Mouse (Mus musculus): ENCODE results near the gene Nos1ap. TPM values are rescaled to one million over a fixed set of nuclear protein-coding genes. Genes with fewer than 3 reads are reported as not detected.

The Nos1ap gene
- polyA plus RNA-seq, 1 experiment = 79.8 TPM

DNA sequence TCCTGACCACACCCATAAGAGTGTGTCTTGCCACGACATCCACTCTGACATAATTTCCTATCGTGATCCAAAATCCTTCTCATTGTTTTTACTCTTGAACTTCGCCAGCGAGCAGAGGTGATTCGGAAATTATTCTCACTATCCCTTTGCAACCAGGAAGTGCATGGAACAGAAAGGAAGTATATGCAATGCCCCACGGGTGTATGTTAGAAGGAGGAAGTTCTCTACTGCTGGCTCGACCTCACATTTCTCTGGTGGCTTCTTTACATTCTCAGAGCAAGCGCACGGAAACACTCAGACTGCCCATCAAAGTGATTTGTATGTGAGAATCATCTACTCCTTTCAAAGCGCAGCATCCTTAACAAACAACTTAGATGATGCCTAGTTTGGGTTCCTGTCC, 284.7 kb downstream of the Nos1ap start:
- 81% methylated on average over 10 of the region's 10 CpGs for WGBS
- H3K27me3 ChIP-seq (ENCODE audit: control insufficient read depth, insufficient read depth, low read length) = no peaks in the 10 kb centered on the region
- no peaks in the 10 kb centered on the region; the same call in 1 of the 2 replicates for H3K36me3 ChIP-seq (ENCODE audit: control insufficient read depth, insufficient read depth, low read length)
- H3K4me3 ChIP-seq (ENCODE audit: low read depth, low read length) = no peak overlapping the region
- no peak overlapping the region for H3K27ac ChIP-seq (ENCODE audit: insufficient read depth, low read depth, low read length)
- no peak for TF ChIP-seq POLR2A (IDR thresholded peaks at IDR 0.05; ENCODE audit: low read depth, low read length)
- TF ChIP-seq CTCF (IDR thresholded peaks at IDR 0.05; ENCODE audit: extremely low read depth, insufficient read length, insufficient replicate concordance, low read depth, low read length) = no peak
- no peaks in the 10 kb centered on the region for H3K4me1 ChIP-seq (ENCODE audit: control insufficient read depth, insufficient read depth, insufficient read length, low read length)

DNA sequence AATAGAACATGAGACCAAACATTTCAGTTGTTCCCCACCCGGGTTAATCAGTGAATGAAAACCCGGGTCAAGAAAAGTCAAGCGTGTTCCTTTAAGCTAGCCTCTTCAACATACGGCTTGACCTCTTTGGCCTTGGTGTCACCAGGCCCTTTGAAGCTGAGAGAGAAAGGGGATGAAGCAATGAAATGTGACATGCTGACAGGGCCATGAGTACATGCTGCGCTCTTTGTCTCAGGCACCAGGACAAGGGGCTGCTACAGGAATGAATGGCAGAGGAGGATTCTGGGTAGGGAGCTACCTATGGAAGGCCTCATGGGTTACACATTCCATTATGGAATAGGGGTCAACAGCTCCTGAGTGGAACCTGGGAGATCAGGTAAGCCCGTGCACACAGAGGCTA, 286.6 kb downstream of the Nos1ap start:
- H3K27me3 ChIP-seq (ENCODE audit: control insufficient read depth, insufficient read depth, low read length) = no peaks in the 10 kb centered on the region
- TF ChIP-seq CTCF (IDR thresholded peaks at IDR 0.05; ENCODE audit: extremely low read depth, insufficient read length, insufficient replicate concordance, low read depth, low read length) = no peak
- no peak for TF ChIP-seq POLR2A (IDR thresholded peaks at IDR 0.05; ENCODE audit: low read depth, low read length)
- no peaks in the 10 kb centered on the region for H3K4me1 ChIP-seq (ENCODE audit: control insufficient read depth, insufficient read depth, insufficient read length, low read length)
- WGBS = 92% methylated on average over 6 of the region's 6 CpGs
- H3K4me3 ChIP-seq (ENCODE audit: low read depth, low read length) = no peak overlapping the region
- H3K27ac ChIP-seq (ENCODE audit: insufficient read depth, low read depth, low read length) = no peak overlapping the region
- no peaks in the 10 kb centered on the region; the same call in 1 of the 2 replicates for H3K36me3 ChIP-seq (ENCODE audit: control insufficient read depth, insufficient read depth, low read length)

DNA sequence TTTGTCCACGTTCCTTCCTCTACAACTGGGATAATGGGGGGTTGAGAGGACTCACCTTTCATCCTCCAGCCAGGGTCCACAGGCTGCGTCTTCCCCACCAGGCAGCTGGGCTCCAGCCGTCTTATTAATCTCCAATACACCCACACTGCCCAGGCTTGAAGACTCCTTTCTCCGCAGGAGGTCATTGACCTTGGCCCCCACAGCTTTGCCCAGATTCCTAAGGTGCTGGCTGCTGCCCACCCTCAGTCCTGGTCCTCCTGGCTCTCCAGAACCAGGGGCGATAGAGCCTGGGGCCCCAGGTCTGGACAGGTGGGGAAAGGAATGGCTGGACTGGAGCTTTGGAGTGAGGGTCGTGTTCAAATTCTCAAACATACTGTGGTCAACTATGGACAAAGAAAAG, 287.2 kb downstream of the Nos1ap start:
- TF ChIP-seq POLR2A (IDR thresholded peaks at IDR 0.05; ENCODE audit: low read depth, low read length) (no peak), CTCF (IDR thresholded peaks at IDR 0.05; ENCODE audit: extremely low read depth, insufficient read length, insufficient replicate concordance, low read depth, low read length) (no peak)
- 91% methylated on average over 6 of the region's 6 CpGs for WGBS
- H3K36me3 ChIP-seq (ENCODE audit: control insufficient read depth, insufficient read depth, low read length) = no peaks in the 10 kb centered on the region; the same call in 1 of the 2 replicates
- H3K27me3 ChIP-seq (ENCODE audit: control insufficient read depth, insufficient read depth, low read length) = no peaks in the 10 kb centered on the region
- no peaks in the 10 kb centered on the region for H3K4me1 ChIP-seq (ENCODE audit: control insufficient read depth, insufficient read depth, insufficient read length, low read length)
- H3K4me3 ChIP-seq (ENCODE audit: low read depth, low read length) = no peak overlapping the region
- no peak overlapping the region for H3K27ac ChIP-seq (ENCODE audit: insufficient read depth, low read depth, low read length)

DNA sequence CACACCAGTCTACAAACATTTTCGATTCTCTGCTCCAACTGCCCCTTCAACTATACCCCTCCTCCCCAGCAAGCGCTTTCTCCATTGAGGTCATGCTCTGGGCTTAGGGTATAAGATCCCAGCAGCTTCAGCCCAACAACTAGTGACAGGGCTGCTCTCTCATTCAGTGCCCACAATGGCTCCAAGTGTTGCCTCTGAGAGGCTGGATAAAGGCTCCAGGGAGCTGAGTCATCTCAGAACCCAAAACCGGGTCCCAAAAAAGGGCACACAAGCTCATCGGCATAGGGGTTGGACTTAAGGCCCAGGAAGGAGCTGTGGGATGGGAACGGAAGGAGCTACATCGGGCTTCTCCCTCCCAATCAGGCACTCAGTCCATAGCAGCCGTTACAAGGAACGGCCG, 288.0 kb downstream of the Nos1ap start:
- Histone ChIP-seq H3K4me3 (ENCODE audit: low read depth, low read length) (no peak overlapping the region), H3K27ac (ENCODE audit: insufficient read depth, low read depth, low read length) (no peak overlapping the region), H3K36me3 (ENCODE audit: control insufficient read depth, insufficient read depth, low read length) (no peaks in the 10 kb centered on the region; the same call in 1 of the 2 replicates), H3K27me3 (ENCODE audit: control insufficient read depth, insufficient read depth, low read length) (no peaks in the 10 kb centered on the region), H3K4me1 (ENCODE audit: control insufficient read depth, insufficient read depth, insufficient read length, low read length) (no peaks in the 10 kb centered on the region)
- TF ChIP-seq POLR2A (IDR thresholded peaks at IDR 0.05; ENCODE audit: low read depth, low read length) = no peak
- TF ChIP-seq CTCF (IDR thresholded peaks at IDR 0.05; ENCODE audit: extremely low read depth, insufficient read length, insufficient replicate concordance, low read depth, low read length) = no peak
- WGBS = 91% methylated on average over 9 of the region's 9 CpGs

DNA sequence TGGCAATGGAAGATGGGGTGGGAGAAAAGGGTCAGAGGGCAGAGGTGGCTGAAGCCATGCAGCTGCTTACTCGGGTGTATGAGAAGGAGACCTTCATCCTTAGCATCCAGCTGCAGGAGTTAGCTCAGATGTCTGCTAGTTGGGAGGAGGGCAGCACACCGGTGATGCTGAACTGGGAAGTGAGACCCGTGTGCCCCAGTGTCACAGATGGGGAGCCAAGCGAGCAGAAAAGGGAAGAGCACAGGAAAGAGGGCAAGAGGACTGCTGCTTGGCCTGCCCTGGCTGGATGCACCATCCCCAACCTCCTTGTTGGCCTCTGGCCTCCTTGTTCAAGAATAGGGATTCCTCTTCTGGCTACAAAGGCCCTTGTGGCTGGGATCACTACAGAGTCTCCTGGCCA, 290.2 kb downstream of the Nos1ap start:
- Histone ChIP-seq H3K4me1 (ENCODE audit: control insufficient read depth, insufficient read depth, insufficient read length, low read length) (peaks cover 3% of the 10 kb centered on the region; the same call in 1 of the 2 replicates), H3K27ac (ENCODE audit: insufficient read depth, low read depth, low read length) (no peak overlapping the region), H3K36me3 (ENCODE audit: control insufficient read depth, insufficient read depth, low read length) (no peaks in the 10 kb centered on the region), H3K27me3 (ENCODE audit: control insufficient read depth, insufficient read depth, low read length) (no peaks in the 10 kb centered on the region), H3K4me3 (ENCODE audit: low read depth, low read length) (no peak overlapping the region)
- TF ChIP-seq POLR2A (IDR thresholded peaks at IDR 0.05; ENCODE audit: low read depth, low read length) (no peak), CTCF (IDR thresholded peaks at IDR 0.05; ENCODE audit: extremely low read depth, insufficient read length, insufficient replicate concordance, low read depth, low read length) (no peak)
- 72% methylated on average over 4 of the region's 4 CpGs for WGBS

DNA sequence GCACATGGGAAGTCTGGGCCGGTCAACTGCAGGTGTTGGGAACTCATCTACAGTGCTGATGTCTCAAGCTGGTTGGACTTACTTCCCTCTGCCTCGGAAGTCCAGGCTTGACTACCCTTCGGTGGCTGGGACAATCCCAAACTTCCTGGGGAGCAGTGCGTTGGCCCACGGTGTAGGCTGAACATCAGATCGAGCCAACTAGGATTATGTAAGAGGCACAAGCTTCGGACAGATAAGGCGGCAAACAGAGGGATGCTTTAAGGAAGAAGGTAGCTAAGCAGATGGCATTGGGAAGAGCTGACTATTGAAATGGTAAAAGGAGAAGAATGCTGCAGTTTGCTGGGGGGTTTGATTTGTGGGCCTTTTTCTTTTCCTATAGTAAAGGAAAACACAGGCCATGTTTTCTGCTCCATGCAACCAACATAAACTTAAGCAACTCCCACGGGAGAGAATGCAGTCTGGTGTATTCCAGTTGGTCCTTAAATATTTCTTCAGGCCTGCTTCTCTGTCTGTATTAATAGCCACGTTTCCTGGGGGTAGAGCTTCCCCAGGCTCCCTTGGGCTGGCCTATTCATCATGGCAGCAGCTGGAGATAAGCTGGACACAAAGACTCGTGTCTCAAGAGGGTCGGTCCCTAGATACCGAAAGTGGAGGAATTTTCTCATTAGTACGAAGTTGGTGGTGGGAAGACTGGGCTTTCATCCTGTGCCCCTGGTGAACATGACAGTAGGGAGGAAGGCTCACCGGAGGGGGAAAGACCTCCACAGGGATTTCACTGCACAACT, 294.7 kb downstream of the Nos1ap start:
- peaks cover 4% of the 10 kb centered on the region; the same call in 1 of the 2 replicates for H3K4me1 ChIP-seq (ENCODE audit: control insufficient read depth, insufficient read depth, insufficient read length, low read length)
- no peak overlapping the region for H3K27ac ChIP-seq (ENCODE audit: insufficient read depth, low read depth, low read length)
- no peak overlapping the region for H3K4me3 ChIP-seq (ENCODE audit: low read depth, low read length)
- H3K27me3 ChIP-seq (ENCODE audit: control insufficient read depth, insufficient read depth, low read length) = no peaks in the 10 kb centered on the region
- TF ChIP-seq POLR2A (IDR thresholded peaks at IDR 0.05; ENCODE audit: low read depth, low read length) (no peak), CTCF (IDR thresholded peaks at IDR 0.05; ENCODE audit: extremely low read depth, insufficient read length, insufficient replicate concordance, low read depth, low read length) (no peak)
- 81% methylated on average over 15 of the region's 15 CpGs for WGBS
- no peaks in the 10 kb centered on the region for H3K36me3 ChIP-seq (ENCODE audit: control insufficient read depth, insufficient read depth, low read length)

DNA sequence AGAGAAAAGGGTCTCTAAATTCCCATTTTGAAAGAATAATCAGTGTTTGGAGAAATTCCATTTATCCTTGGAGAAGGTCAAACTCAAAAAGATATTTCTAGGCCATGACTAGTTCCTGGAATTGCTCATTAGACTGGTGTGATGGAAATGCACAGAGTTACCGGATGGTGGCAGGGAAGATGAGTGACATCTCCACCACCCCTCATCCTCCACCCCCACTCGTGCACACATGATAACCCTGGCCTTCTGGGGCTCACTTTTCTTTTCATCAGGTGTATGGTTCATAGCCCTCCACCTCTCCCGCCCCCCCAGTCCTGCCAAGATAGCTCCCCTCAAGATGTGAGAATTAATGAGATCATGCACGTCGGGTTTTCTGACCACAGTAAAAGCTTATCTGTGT, 296.4 kb downstream of the Nos1ap start:
- peaks cover 4% of the 10 kb centered on the region; the same call in 1 of the 2 replicates for H3K4me1 ChIP-seq (ENCODE audit: control insufficient read depth, insufficient read depth, insufficient read length, low read length)
- no peaks in the 10 kb centered on the region for H3K27me3 ChIP-seq (ENCODE audit: control insufficient read depth, insufficient read depth, low read length)
- TF ChIP-seq CTCF (IDR thresholded peaks at IDR 0.05; ENCODE audit: extremely low read depth, insufficient read length, insufficient replicate concordance, low read depth, low read length) (no peak), POLR2A (IDR thresholded peaks at IDR 0.05; ENCODE audit: low read depth, low read length) (no peak)
- WGBS = 91% methylated on average over 5 of the region's 5 CpGs
- no peaks in the 10 kb centered on the region for H3K36me3 ChIP-seq (ENCODE audit: control insufficient read depth, insufficient read depth, low read length)
- H3K27ac ChIP-seq (ENCODE audit: insufficient read depth, low read depth, low read length) = no peak overlapping the region
- no peak overlapping the region for H3K4me3 ChIP-seq (ENCODE audit: low read depth, low read length)
